Mouse (Mus musculus): ENCODE measurements around the gene Rhot1. TPM values are rescaled to one million over a fixed set of nuclear protein-coding genes. Genes with fewer than 3 reads are reported as not detected.

Gene Rhot1
- polyA plus RNA-seq, 1 experiment from 2014 or later: 38.2 TPM

GRCm38 (mm10) chr11:80237278-80237677 is 28.5 kb downstream of the Rhot1 start:
- 61% methylated on average over 3 of the region's 3 CpGs for WGBS
- no peak overlapping the region for H3K27ac ChIP-seq (ENCODE audit: low read length)
- no peak for TF ChIP-seq EP300 (IDR thresholded peaks at IDR 0.05)
- no peak for TF ChIP-seq CTCF (IDR thresholded peaks at IDR 0.05)
- H3K27me3 ChIP-seq (replicated peaks; ENCODE audit: insufficient read depth, low read length): no peaks in the 10 kb centered on the region
- H3K9ac ChIP-seq (replicated peaks; ENCODE audit: low read depth): no peak overlapping the region
- ATAC-seq: no peak
- no peak overlapping the region for H3K4me2 ChIP-seq (replicated peaks; ENCODE audit: low read depth, low read length)
- H3K9me3 ChIP-seq (ENCODE audit: low read length): no peaks in the 10 kb centered on the region
- no peak overlapping the region for H3K4me3 ChIP-seq (ENCODE audit: low read depth, low read length)
- DNase-seq (ENCODE audit: low spot score): peak; percentile 19
- no peaks in the 10 kb centered on the region for H3K4me1 ChIP-seq (ENCODE audit: insufficient read depth, low read depth, low read length)
- H3K36me3 ChIP-seq (ENCODE audit: insufficient read depth, low read length): peaks cover 18% of the 10 kb centered on the region

- Histone ChIP-seq H3K27ac (ENCODE audit: low read length) (no peak overlapping the region), H3K27me3 (replicated peaks; ENCODE audit: insufficient read depth, low read length) (no peaks in the 10 kb centered on the region), H3K9ac (replicated peaks; ENCODE audit: low read depth) (no peak overlapping the region), H3K36me3 (ENCODE audit: insufficient read depth, low read length) (peaks cover 26% of the 10 kb centered on the region), H3K4me2 (replicated peaks; ENCODE audit: low read depth, low read length) (no peak overlapping the region), H3K9me3 (ENCODE audit: low read length) (no peaks in the 10 kb centered on the region), H3K4me3 (ENCODE audit: low read depth, low read length) (no peak overlapping the region), H3K4me1 (ENCODE audit: insufficient read depth, low read depth, low read length) (no peaks in the 10 kb centered on the region)
- no peak for DNase-seq (ENCODE audit: low spot score)
- no peak for TF ChIP-seq EP300 (IDR thresholded peaks at IDR 0.05)
- no peak for TF ChIP-seq CTCF (IDR thresholded peaks at IDR 0.05)
- 89% methylated on average over 4 of the region's 4 CpGs for WGBS
- no peak for ATAC-seq
Observed at GRCm38 (mm10) chr11:80238306-80238705, 29.5 kb downstream of the Rhot1 start.

DNA sequence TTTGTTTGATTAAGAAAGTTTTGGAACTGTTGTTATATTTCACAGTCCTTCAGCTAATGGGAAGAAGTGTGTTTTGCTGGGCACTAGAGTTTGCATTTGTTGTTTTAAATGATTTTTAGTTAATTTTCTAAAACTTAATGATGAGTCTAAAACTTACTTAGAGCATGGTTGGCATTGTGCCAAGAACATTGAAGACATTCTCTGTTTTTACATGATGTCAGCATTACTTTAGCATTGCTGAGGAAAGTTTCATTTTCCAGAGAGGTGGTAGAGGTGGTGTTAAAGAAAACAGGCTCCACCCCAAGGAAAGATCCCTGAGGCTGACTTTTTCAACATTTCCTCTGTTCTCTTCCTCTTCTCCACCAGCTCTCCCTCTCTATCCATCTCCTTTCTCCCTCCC is 38.2 kb downstream of the Rhot1 start:
- no peak overlapping the region for H3K27ac ChIP-seq (ENCODE audit: low read length)
- no peaks in the 10 kb centered on the region for H3K9me3 ChIP-seq (ENCODE audit: low read length)
- H3K9ac ChIP-seq (replicated peaks; ENCODE audit: low read depth): no peak overlapping the region
- H3K4me3 ChIP-seq (ENCODE audit: low read depth, low read length): no peak overlapping the region
- no peaks in the 10 kb centered on the region for H3K4me1 ChIP-seq (ENCODE audit: insufficient read depth, low read depth, low read length)
- H3K36me3 ChIP-seq (ENCODE audit: insufficient read depth, low read length): peaks cover 48% of the 10 kb centered on the region; the same call in 1 of the 2 replicates
- TF ChIP-seq CTCF (IDR thresholded peaks at IDR 0.05) (no peak), EP300 (IDR thresholded peaks at IDR 0.05) (no peak)
- ATAC-seq (no peak), DNase-seq (ENCODE audit: low spot score) (peak; percentile 35)
- no peaks in the 10 kb centered on the region for H3K27me3 ChIP-seq (replicated peaks; ENCODE audit: insufficient read depth, low read length)
- no peak overlapping the region for H3K4me2 ChIP-seq (replicated peaks; ENCODE audit: low read depth, low read length)

DNA sequence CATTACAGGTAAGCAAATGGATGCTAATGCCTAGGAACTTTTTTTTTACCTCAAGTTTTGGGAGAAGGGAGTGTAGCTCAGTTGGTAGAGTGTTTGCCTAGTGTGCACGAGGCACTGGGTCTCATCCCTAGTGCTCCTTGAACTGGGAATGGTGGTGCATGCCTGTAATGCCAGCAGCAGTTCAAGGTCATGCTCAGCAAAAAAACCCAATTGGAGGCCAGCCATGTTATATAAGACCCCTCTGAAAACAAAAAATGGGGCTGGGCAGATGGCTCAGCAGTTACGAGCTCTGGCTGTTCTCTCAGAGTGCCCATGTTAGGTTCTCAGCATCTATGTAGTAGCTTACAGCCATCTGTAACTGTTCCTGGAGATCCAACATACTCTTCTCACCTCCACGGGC is 39.7 kb downstream of the Rhot1 start:
- Histone ChIP-seq H3K4me1 (ENCODE audit: insufficient read depth, low read depth, low read length) (no peaks in the 10 kb centered on the region), H3K4me3 (ENCODE audit: low read depth, low read length) (no peak overlapping the region), H3K27ac (ENCODE audit: low read length) (no peak overlapping the region), H3K27me3 (replicated peaks; ENCODE audit: insufficient read depth, low read length) (no peaks in the 10 kb centered on the region), H3K9me3 (ENCODE audit: low read length) (no peaks in the 10 kb centered on the region), H3K4me2 (replicated peaks; ENCODE audit: low read depth, low read length) (no peak overlapping the region), H3K36me3 (ENCODE audit: insufficient read depth, low read length) (peaks cover 35% of the 10 kb centered on the region; the same call in 1 of the 2 replicates), H3K9ac (replicated peaks; ENCODE audit: low read depth) (no peak overlapping the region)
- no peak for DNase-seq (ENCODE audit: low spot score)
- 90% methylated on average over 3 of the region's 3 CpGs for WGBS
- TF ChIP-seq EP300 (IDR thresholded peaks at IDR 0.05) (no peak), CTCF (IDR thresholded peaks at IDR 0.05) (no peak)
- no peak for ATAC-seq

DNA sequence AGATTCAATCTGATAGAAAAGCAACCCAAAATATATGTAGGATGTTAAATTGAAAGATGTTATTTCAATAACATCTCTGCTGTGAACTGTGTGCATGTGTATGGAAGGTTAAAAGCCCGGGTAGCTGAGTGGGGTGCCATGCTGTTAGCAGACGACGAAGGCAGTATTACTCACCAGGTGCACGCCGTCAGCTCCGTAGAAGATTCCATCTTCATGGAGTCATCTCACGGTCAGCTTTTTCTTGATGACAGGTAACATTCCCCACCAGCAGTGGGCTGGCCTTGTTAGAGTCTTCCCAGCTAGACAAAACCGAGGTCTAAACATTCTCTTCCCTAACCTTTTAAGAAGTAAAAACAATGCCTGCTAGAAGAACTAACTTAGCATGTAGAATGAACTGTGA is 55.3 kb downstream of the Rhot1 start:
- Histone ChIP-seq H3K4me1 (ENCODE audit: insufficient read depth, low read depth, low read length) (no peaks in the 10 kb centered on the region), H3K27me3 (replicated peaks; ENCODE audit: insufficient read depth, low read length) (no peaks in the 10 kb centered on the region), H3K4me2 (replicated peaks; ENCODE audit: low read depth, low read length) (no peak overlapping the region), H3K4me3 (ENCODE audit: low read depth, low read length) (no peak overlapping the region), H3K36me3 (ENCODE audit: insufficient read depth, low read length) (0 out of 2 replicates have a peak, but pooled peaks cover 23% of the 10 kb centered on the region), H3K9ac (replicated peaks; ENCODE audit: low read depth) (no peak overlapping the region), H3K27ac (ENCODE audit: low read length) (no peak overlapping the region), H3K9me3 (ENCODE audit: low read length) (no peaks in the 10 kb centered on the region)
- TF ChIP-seq EP300 (IDR thresholded peaks at IDR 0.05): no peak
- TF ChIP-seq CTCF (IDR thresholded peaks at IDR 0.05): no peak
- DNase-seq (ENCODE audit: low spot score) (no peak), ATAC-seq (no peak)
- 91% methylated on average over 8 of the region's 8 CpGs for WGBS

GRCm38 (mm10) chr11:80271096-80271495 is 62.3 kb downstream of the Rhot1 start:
- TF ChIP-seq EP300 (IDR thresholded peaks at IDR 0.05): no peak
- no peak for TF ChIP-seq CTCF (IDR thresholded peaks at IDR 0.05)
- H3K4me3 ChIP-seq (ENCODE audit: low read depth, low read length): no peak overlapping the region
- no peak overlapping the region for H3K9ac ChIP-seq (replicated peaks; ENCODE audit: low read depth)
- H3K9me3 ChIP-seq (ENCODE audit: low read length): no peaks in the 10 kb centered on the region
- H3K36me3 ChIP-seq (ENCODE audit: insufficient read depth, low read length): 0 out of 2 replicates have a peak, but pooled peaks cover 7% of the 10 kb centered on the region
- no peak overlapping the region for H3K27ac ChIP-seq (ENCODE audit: low read length)
- no peaks in the 10 kb centered on the region for H3K27me3 ChIP-seq (replicated peaks; ENCODE audit: insufficient read depth, low read length)
- WGBS: 81% methylated on average over 5 of the region's 5 CpGs
- H3K4me2 ChIP-seq (replicated peaks; ENCODE audit: low read depth, low read length): no peak overlapping the region
- no peak for ATAC-seq
- no peaks in the 10 kb centered on the region for H3K4me1 ChIP-seq (ENCODE audit: insufficient read depth, low read depth, low read length)
- no peak for DNase-seq (ENCODE audit: low spot score)

GRCm38 (mm10) chr11:80275011-80275410 is 66.2 kb downstream of the Rhot1 start:
- no peaks in the 10 kb centered on the region for H3K9me3 ChIP-seq (ENCODE audit: low read length)
- TF ChIP-seq CTCF (IDR thresholded peaks at IDR 0.05): peak; percentile 21
- TF ChIP-seq EP300 (IDR thresholded peaks at IDR 0.05): no peak
- H3K4me2 ChIP-seq (replicated peaks; ENCODE audit: low read depth, low read length): no peak overlapping the region
- no peak overlapping the region for H3K27ac ChIP-seq (ENCODE audit: low read length)
- no peaks in the 10 kb centered on the region for H3K27me3 ChIP-seq (replicated peaks; ENCODE audit: insufficient read depth, low read length)
- H3K4me1 ChIP-seq (ENCODE audit: insufficient read depth, low read depth, low read length): no peaks in the 10 kb centered on the region
- WGBS: 39% methylated on average over 3 of the region's 3 CpGs
- H3K36me3 ChIP-seq (ENCODE audit: insufficient read depth, low read length): no peaks in the 10 kb centered on the region
- H3K9ac ChIP-seq (replicated peaks; ENCODE audit: low read depth): no peak overlapping the region
- no peak overlapping the region for H3K4me3 ChIP-seq (ENCODE audit: low read depth, low read length)
- DNase-seq (ENCODE audit: low spot score) (no peak), ATAC-seq (no peak)
